Mouse (Mus musculus): ENCODE results near the gene Atf5.

DNA sequence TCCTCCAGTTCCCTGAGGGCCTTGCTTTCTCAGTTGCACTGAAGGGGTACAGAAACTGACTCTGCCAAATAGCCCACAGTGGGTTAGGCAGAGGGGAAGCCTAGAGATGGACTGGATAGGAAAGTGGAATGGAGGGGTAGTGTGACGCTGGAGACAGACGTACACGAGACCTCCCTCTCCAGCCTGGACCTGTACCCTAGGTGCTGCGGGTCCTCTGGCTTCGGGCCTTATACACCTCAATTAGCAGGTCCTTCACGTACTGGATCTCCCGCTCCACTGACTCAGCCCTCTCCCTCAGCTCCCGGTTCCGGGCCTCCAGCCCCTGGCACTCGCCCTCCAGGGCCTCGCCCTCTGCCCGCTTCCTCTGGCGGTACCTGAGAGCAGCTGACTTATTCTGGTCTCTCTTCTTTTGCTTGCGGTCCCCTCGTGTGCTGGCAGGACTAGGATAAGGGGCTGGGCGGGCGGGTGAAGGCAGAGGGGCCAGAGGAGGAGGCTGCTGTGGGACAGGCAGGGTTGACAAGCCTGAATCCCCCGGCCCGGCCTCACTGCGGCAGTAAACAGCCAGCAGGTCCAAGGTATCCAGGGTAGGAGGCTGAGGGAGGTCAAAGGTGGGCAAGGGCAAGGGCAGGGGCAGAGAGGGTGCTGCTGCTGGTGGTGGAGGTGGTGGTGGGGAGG, 3.7 kb downstream of the Atf5 start:
- TF ChIP-seq GATA1 (IDR thresholded peaks at IDR 0.05; ENCODE audit: borderline replicate concordance, low read length), result no peak
- no peak for TF ChIP-seq FLI1 (IDR thresholded peaks at IDR 0.05; ENCODE audit: low read length)
